Mouse (Mus musculus) megakaryocyte-erythroid progenitor cell, adult 5-6 weeks (primary cell): ENCODE measurements around the gene Slx4. TPM values are rescaled to one million over a fixed set of nuclear protein-coding genes. Genes with fewer than 3 reads are reported as not detected.
"Not testable (repeated sequence)": the region's sequence is repeated elsewhere in the genome, so short reads cannot be mapped to it uniquely, and the experiment has no call there.

Experiments used
- ATAC-seq: replicated peaks from 2 replicates; pipeline ENCODE4 v1.8.0; 2016; ENCODE audit warnings: mild to moderate bottlenecking, inconsistent platforms; ENCODE audit not compliant: severe bottlenecking, poor library complexity, low FRiP score, low TSS enrichment
- total RNA-seq, 2 experiments: library from RNA; stranded (forward) in 1 of 2; stranded (reverse) in 1 of 2; fragments of 200-1000, 215-1000 nt in 1 of 2; fragments of >200 nt in 1 of 2; fragmentation: Nextera tagmentation in 1 of 2; gene quantifications; 2 replicates each; pipeline ENCODE4 v1.2.3; 2014 to 2017

Slx4 gene
- total RNA-seq (2014; fragmentation: Nextera tagmentation) = 45.8 and 61.3 TPM in 2 replicates
- total RNA-seq (2017) = 34.7 and 35.6 TPM in 2 replicates

DNA sequence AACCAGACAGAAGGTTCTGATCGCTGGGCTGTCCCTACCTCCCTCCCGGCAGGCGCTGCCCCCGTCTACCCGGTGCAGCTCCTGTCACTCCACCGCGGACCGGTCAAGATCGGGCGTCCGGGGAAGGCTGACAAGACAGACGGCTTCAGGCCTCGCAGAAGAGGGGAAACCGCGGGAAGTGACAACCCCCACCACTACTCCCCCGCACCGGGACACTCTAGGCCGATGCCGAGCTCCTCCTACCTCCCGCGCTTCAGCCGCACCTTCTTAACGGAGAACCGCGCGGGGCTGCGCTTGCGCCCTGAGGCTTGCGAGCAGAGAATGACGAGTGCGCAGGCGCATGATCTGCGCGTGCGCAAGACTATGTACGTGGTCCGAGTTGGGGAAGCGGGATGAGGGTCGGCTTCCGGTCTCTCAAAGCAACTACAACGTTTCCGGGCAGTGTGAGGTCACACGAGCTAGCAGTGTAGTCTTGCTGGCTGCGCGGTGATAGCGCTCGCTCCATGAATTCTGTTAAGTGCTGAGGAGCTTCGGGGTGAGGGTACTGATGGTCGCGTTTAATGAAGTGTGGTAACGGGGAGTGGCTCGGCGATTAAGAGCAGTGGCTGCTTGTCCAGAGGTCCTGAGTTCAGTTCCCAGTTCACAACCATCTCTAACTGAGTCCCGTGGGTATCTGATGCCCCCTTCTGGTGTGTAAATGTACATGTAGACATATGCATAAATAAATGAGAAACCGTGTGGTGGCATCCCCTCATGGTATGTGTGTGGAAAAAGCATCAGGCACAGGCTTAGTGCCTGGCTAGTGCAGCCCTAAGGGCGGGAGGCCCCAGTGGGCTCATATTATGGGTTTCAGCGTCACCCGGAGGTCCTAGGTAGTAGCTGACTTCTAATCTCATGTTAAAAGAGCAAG is at the start of gene Slx4:
Gene Slx4, minus strand, starts transcription at position 282 of the 910 bp plus-strand sequence.
- peak; percentile 89 for ATAC-seq

- no peak for ATAC-seq
Observed at GRCm38 (mm10) chr16:4052601-4053000, 49.0 kb upstream of the Slx4 start.

DNA sequence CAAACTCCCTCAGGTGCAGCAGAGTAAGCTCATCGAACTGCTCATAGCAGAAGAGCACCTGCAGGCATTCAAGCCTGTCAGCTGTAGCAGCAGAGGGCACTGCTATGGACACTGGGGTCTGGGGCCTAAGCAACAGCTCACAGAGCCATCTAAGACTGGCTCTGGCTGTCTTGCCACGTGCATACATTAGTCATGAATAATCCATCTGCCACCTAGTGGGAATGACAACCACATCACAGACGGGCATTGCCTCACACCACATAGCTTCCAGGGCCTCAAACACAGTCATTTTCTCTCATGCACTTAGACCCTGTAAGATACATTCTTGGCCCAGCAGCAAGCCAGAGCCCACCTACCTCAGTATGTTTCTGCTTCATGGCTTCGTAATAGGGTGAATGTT is 42.0 kb upstream of the Slx4 start:
- no peak for ATAC-seq

DNA sequence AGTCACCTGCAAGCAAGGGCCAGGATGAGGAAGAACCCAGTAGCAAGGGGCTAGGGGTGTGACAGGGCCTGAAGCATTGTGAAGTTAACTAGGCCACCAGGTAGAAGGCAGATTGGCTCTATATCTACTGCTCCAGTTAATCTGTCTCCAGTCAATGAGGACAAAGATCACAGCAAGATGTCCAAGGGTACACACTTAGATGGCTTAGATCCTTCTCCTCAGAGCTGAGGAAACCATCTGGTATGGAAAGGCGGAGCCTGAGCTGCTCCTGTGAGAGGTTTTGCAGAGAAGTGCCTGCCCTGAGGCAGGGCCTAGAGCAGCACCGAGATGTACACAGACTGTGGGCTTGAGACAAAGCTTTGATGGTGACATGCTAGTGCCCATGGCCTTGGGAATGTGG is 40.5 kb upstream of the Slx4 start:
- ATAC-seq = no peak

- no peak for ATAC-seq
Observed at GRCm38 (mm10) chr16:4041646-4042045, 38.1 kb upstream of the Slx4 start.

DNA sequence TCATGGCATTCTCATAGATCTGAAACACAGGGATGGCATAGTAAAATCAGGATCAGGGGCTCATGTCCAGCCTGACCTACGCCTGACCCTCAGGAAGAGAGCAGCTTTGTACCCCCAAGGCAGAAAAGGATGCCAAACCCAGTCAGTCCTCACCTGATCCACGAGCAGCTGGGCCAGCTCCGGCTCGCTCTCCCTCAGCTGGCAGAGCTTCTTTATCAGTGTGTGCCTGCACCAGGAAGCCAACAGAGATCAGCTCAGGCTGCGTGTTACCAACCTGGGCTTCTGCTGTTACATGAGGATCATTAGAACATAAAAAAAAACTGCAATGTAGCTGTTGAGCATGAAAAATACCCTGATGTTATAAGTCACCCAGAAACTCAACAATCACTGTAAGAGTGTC is 36.6 kb upstream of the Slx4 start:
- no peak for ATAC-seq

DNA sequence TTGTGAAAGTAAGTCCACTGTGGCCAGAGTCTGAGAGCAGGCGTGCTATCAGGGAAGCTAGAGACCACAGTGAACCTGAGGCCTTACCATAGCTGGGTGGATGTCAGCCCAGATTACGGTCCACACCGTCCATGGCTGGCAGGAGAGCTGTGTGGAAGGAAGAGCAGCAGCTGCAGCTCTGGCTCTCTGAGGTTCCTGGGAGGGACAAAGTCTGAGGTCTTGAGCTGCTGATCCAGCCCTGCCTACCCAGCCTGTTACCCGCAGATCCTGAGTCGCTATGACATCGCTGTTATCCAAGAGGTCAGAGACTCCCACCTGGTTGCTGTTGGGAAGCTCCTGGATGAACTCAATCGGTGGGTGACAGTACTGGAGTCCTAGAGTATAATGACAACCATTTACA is 34.1 kb upstream of the Slx4 start:
- no peak for ATAC-seq

GRCm38 (mm10) chr16:4036807-4037206 is 33.2 kb upstream of the Slx4 start, which contains the start of gene Dnase1:
Dnase1 (plus strand) TSS chr16:4036942.
- no peak for ATAC-seq

GRCm38 (mm10) chr16:4035575-4035974 is 32.0 kb upstream of the Slx4 start:
- no peak for ATAC-seq

DNA sequence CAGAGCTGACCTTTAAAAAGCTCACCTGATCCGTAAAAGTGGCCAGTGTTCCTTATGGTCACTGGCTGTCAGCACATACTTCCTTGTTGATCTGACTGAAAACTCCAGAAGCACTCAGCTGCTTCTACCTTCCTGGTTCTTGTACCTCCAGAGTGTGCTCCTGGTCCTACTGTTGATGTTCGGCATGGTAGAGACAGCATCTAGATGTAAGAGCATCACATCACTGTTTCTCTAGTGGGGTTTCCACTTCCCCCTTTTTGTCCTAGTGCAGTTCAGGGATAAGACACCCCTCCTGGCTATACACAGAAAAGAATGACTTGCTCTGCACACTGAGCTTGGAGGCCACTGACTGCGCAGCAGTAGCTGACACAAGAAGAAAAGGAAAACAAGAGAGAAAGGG is 30.9 kb upstream of the Slx4 start:
- no peak for ATAC-seq

DNA sequence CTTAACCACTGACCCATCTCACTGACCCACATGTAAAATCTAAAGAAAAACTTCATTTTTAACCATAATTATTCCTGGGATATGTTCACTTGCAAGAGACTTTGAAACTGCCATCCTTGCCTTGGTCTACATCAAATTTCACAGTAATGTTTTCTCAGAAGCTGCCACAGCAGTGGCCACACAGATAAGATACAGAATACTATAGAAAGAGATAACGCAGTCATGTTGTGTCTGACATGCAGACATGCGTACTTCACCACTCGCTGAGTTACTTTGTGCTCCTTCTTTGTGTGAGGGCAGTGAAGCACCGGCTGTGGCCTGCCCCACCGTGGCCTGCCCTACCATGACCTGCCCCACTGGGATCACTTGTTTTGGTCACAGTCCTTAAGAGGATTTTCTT is 30.4 kb upstream of the Slx4 start:
- peak; percentile 64 for ATAC-seq

- peak; percentile 44 for ATAC-seq
Observed at GRCm38 (mm10) chr16:4032341-4032748, 28.8 kb upstream of the Slx4 start.

DNA sequence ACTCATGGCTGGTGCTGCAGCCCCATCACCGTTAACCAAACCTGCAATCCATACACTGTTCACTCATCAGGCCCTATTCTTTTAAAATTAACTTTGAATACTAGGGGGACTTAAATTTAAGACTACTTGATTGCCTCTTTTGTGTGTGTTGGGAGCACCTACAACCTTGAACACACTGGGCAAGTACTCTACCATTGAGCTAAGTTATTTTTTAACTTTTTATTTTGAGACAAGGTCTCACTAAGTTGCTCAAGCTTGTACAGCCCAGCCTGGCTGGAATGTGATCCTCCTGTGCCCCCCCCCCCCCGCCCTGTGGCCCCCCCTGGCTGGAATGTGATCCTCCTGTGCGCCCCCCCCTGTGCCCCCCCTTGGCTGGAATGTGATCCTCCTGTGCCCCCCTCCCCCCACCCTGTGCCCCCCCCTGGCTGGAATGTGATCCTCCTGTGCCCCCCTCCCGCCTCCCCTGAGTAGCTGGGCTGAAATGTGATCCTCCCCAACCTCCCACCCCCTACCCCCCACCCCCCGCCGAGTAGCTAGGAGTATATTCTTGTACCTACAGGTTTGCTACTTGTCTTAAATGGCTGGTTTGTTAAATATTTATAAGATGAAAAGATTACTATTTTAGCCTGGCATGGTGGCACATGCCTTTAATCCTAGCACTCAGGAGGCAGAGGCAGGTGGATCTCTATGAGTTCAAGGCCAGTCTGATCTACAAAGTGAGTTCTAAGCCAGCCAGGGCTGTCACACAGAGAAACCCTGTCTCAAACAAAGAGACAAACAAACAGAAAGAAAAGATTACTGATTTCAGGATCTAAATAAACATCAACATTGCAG is 28.1 kb upstream of the Slx4 start:
- no peak for ATAC-seq

DNA sequence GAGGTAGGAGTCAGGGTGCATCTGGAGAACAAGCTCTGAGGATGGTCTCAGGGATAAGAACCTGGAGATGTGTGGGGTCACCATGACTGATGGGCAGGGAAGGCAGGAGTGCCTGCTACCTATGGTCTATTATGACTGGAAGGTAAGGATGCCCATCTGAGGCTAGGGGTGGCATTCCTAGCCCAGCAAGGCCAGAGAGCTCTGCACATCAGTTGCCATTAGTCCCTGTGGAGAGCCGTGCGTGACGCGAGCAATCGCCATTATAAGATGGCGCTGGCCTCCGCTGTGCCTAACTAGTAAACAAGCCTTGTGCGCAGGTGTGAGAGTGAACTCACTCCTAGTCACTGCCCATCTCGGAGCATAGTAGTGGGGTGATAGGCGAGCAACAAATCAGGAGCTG is 26.9 kb upstream of the Slx4 start:
- no peak for ATAC-seq

DNA sequence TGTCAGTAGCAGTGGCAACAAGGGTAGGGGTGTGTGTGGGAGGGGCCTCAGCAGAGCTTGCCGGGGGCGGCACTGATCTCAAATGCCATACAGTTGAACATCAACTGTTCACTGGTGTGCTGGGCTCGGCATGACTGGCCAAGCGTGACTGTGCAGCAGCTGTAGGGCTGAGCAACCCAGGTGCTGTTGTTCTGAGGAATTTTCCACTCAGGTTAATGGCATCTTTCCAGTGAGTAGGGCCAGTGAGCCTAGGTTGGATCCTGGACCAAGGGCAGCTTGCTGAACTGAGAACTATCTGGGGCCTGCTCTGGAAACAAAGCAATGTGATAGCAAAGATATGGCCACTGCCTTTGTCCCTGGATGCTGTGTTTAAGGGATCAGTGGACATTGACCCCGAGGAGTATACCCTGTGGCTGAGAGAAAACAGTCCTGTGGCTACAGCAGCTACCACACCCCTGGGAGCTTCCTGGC is 25.8 kb upstream of the Slx4 start:
- ATAC-seq = no peak

DNA sequence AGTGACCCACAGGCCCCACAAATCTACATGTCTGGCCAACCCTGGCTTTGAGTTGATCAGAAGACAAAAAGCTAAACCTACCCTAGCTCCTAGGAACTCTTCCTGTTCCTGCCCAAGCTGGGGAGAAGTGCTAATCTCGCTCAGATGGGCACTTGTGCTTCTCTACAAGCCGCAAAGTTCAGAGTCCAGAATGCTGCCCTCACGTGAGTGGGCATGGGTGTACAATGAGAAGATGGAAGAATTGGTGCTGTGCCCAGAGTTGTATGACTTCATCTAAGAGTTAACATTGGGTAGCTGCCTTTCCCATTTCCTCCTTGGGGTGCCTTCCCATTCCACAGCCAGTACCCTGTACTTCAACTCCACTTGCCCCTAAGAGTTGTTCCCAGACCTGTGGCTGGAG is 23.6 kb upstream of the Slx4 start:
- ATAC-seq = no peak

DNA sequence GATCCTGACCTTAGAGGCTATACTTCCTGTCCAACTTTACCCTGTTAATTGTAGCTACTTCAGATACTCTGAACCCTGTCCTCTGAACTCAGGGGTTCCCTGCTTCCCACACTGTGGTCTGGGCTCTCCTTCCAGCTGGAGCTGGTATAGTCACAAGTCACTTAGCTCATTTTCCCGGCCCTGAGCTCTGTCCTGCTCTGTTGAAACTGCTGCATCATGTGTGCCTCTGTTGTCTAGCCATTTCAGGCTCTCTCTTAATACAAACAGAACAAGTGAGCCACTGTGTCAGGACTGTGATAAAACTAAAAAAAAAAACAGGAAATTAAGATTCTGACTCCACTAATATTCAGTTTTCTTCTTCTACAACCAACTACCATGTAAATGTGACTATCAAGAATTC is 23.1 kb upstream of the Slx4 start:
- no peak for ATAC-seq

DNA sequence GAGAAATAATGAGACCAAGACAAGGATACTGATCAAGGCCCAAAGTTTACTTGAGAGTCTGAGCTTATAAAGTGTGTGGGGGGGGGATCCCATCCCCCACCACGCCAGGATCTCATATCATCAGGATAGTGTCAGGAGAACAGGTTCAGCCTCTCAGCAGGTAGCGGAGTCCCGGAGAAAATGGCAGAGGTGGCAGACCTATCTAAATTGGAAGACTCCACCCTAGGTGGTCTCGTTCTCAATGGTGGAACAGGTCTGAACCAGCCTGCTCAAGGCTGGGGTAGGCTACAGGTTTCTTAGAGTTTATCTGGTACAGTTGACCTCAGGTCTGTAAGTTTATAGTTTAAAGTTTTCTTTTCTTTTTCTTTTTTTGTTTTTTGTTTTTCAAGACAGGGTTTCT is 19.1 kb upstream of the Slx4 start:
- ATAC-seq = no peak

DNA sequence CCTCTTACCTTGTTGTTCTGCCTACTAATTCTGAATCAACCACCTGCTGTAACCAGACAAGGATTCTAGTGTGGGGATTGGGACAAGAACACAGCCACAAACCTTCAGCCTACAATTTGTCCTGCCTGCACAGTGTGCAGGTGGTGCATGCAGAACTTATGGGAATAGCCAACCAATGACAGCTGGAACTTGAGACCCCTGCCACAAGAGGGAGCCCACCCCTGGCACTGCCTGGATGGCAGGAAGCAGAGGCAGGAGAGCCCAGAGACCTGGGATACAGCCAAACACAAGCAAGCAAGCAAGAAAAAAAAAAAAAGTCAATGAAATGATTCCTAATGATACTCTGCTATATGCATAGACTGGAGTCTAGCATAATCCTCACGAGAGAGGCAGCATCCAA is 17.7 kb upstream of the Slx4 start:
- no peak for ATAC-seq

GRCm38 (mm10) chr16:4017466-4017865 is 13.9 kb upstream of the Slx4 start:
- ATAC-seq = not testable (repeated sequence)
